Comparison of ENCODE assay signal across 8 mouse cellular contexts in the genomic region with DNA sequence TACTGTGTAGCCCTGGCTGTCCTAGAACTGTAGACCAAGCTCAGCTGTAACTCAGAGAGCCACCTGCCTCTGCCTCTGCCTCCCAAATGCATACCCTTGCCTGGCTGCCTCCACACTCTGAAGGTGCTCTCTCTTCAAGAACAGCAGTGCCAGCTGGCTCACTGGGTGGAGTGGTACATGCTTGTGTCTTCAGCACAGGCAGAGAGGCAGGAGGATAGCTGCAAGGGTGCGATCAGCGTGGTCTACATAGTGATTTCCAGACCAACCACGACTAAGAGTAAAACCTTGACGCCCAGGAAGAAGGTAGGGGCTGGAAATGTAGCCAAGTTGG. TPM values are rescaled to one million over a fixed set of nuclear protein-coding genes. Genes with fewer than 3 reads are reported as not detected.
DNase-seq lines count a peak whose midpoint lies in the region; ATAC-seq and TF ChIP-seq lines count a peak whose summit lies in the region.

No protein-coding gene starts in this region.

- no peak for DNase-seq in heart, adult 9 months (ENCODE audit: low spot score in 2 of 2)
- no peak for DNase-seq in spleen, adult 2 months (ENCODE audit: low read depth in 1 of 2, low spot score in 2 of 2)
- DNase-seq in spleen, postnatal 36 days (ENCODE audit: low spot score in 2 of 2): no peak
- no peak for DNase-seq in gastrocnemius, adult 8-10 months (ENCODE audit: low spot score in 2 of 2)
- DNase-seq in cerebellum, adult 9-11 months: no peak

- TF ChIP-seq CTCF in spleen, adult 2 months (IDR thresholded peaks at IDR 0.05; ENCODE audit: extremely low read depth, insufficient read depth, insufficient read length, insufficient replicate concordance): no peak

- H3K27me3 ChIP-seq in heart, embryonic 15.5 days: no peaks in the 10 kb centered on the region
- no peaks in the 10 kb centered on the region for H3K27me3 ChIP-seq in spleen, adult 2 months (ENCODE audit: control insufficient read depth, insufficient read depth, low read length)
- H3K27me3 ChIP-seq in intestine, embryonic 16.5 days (replicated peaks; ENCODE audit: control insufficient read depth, insufficient read depth, low read length): no peaks in the 10 kb centered on the region
- no peaks in the 10 kb centered on the region for H3K27me3 ChIP-seq in stomach, embryonic 16.5 days (ENCODE audit: control insufficient read depth, insufficient read depth, low read length)

- no peak overlapping the region for H3K9ac ChIP-seq in heart, embryonic 15.5 days
- peak overlapping the region; percentile 58 for H3K9ac ChIP-seq in intestine, embryonic 16.5 days (ENCODE audit: low read depth, low read length)
- peak overlapping the region; percentile 56 for H3K9ac ChIP-seq in stomach, embryonic 16.5 days (ENCODE audit: low read length)

- H3K36me3 ChIP-seq in heart, embryonic 15.5 days: peaks cover 29% of the 10 kb centered on the region
- peaks cover 24% of the 10 kb centered on the region for H3K36me3 ChIP-seq in spleen, adult 2 months (ENCODE audit: control insufficient read depth, insufficient read depth, low read length)
- peaks cover 25% of the 10 kb centered on the region for H3K36me3 ChIP-seq in intestine, embryonic 16.5 days (ENCODE audit: control insufficient read depth, insufficient read depth, low read length)
- peaks cover 20% of the 10 kb centered on the region for H3K36me3 ChIP-seq in stomach, embryonic 16.5 days (ENCODE audit: control insufficient read depth, insufficient read depth, low read length)

- ATAC-seq in heart, embryonic 15.5 days (replicated peaks; ENCODE audit: insufficient number of reproducible peaks, insufficient read depth, low FRiP score, low read depth): no peak
- no peak for ATAC-seq in intestine, embryonic 16.5 days
- no peak for ATAC-seq in stomach, embryonic 16.5 days (ENCODE audit: insufficient read depth, low FRiP score)

- TF ChIP-seq POLR2A in spleen, adult 2 months (IDR thresholded peaks at IDR 0.05; ENCODE audit: low read depth, low read length): no peak

- peak overlapping the region; percentile 34 for H3K4me2 ChIP-seq in heart, embryonic 15.5 days
- peak overlapping the region; percentile 52 for H3K4me2 ChIP-seq in intestine, embryonic 16.5 days (ENCODE audit: low read depth, low read length)
- H3K4me2 ChIP-seq in stomach, embryonic 16.5 days (ENCODE audit: low read depth, low read length): peak overlapping the region; percentile 6; the same call in 1 of the 2 replicates

- no peaks in the 10 kb centered on the region for H3K9me3 ChIP-seq in heart, embryonic 15.5 days (replicated peaks)
- no peaks in the 10 kb centered on the region for H3K9me3 ChIP-seq in intestine, embryonic 16.5 days (ENCODE audit: control insufficient read depth, low read length)
- H3K9me3 ChIP-seq in stomach, embryonic 16.5 days (replicated peaks; ENCODE audit: control insufficient read depth, low read length): no peaks in the 10 kb centered on the region

- H3K27ac ChIP-seq in heart, embryonic 15.5 days: peak overlapping the region; percentile 91
- peak overlapping the region; percentile 91 for H3K27ac ChIP-seq in spleen, adult 2 months (ENCODE audit: insufficient read depth, low read length)
- peak overlapping the region; percentile 97 for H3K27ac ChIP-seq in intestine, embryonic 16.5 days (ENCODE audit: low read length)
- peak overlapping the region; percentile 96 for H3K27ac ChIP-seq in stomach, embryonic 16.5 days (ENCODE audit: low read length)

- peaks cover 72% of the 10 kb centered on the region for H3K4me1 ChIP-seq in heart, embryonic 15.5 days (replicated peaks)
- H3K4me1 ChIP-seq in spleen, adult 2 months (ENCODE audit: control insufficient read depth, insufficient read depth, insufficient read length): peaks cover 27% of the 10 kb centered on the region
- peaks cover 64% of the 10 kb centered on the region for H3K4me1 ChIP-seq in intestine, embryonic 16.5 days (ENCODE audit: control insufficient read depth, insufficient read depth, low read length)
- H3K4me1 ChIP-seq in stomach, embryonic 16.5 days (ENCODE audit: control insufficient read depth, insufficient read depth, low read length): peaks cover 70% of the 10 kb centered on the region

- H3K4me3 ChIP-seq in heart, embryonic 15.5 days: no peak overlapping the region
- no peak overlapping the region for H3K4me3 ChIP-seq in spleen, adult 2 months (ENCODE audit: extremely low read depth, insufficient read depth, insufficient read length)
- peak overlapping the region; percentile 33 for H3K4me3 ChIP-seq in intestine, embryonic 16.5 days (ENCODE audit: low read length)
- 0 out of 2 replicates have a peak overlapping the region, but pooled peaks have one; percentile 3 for H3K4me3 ChIP-seq in stomach, embryonic 16.5 days (replicated peaks; ENCODE audit: low read length)

- WGBS in heart, embryonic 15.5 days: 86% methylated on average over 4 of the region's 4 CpGs
- WGBS in spleen, adult 2 months: 54% methylated on average over 4 of the region's 4 CpGs
- 78% methylated on average over 4 of the region's 4 CpGs for WGBS in intestine, embryonic 16.5 days
- 85% methylated on average over 4 of the region's 4 CpGs for WGBS in stomach, embryonic 16.5 days

RNA-seq across cellular contexts. Expression of gene Ahdc1, which starts 47.0 kb away (rescaled TPM):
- 6.3 and 8.5 TPM in 2 replicates for polyA plus RNA-seq in heart, embryonic 15.5 days (2015; fragmentation: Nextera tagmentation; extraction: Ambion mirVana)
- polyA plus RNA-seq in spleen, adult 2 months (2012; rRNA removed): 24.3 and 25.1 TPM in 2 replicates
- 5.3 and 5.7 TPM in 2 replicates for polyA plus RNA-seq in intestine, embryonic 16.5 days (2015; fragmentation: Nextera tagmentation; extraction: Ambion mirVana)
- 4.9 and 7.1 TPM in 2 replicates for polyA plus RNA-seq in stomach, embryonic 16.5 days (2015; fragmentation: Nextera tagmentation; extraction: Ambion mirVana)
- total RNA-seq in gastrocnemius, adult 8-10 months (2022): 10 to 100 TPM; 26.3 to 32.9 (median 28.9) TPM

Comparison
In these comparisons a context has a peak if more than half of its experiments do, and no peak if none do; other contexts are left out.
1. H3K4me3 ChIP-seq: peak in intestine, embryonic 16.5 days (single experiment) and stomach, embryonic 16.5 days (single experiment); none in heart, embryonic 15.5 days (single experiment) and spleen, adult 2 months (single experiment).
2. Peak in every context shown above with its lines, with median percentiles within 50 percentile points of each other: H3K27ac ChIP-seq and H3K4me2 ChIP-seq.